Mouse (Mus musculus): Measurements from ENCODE around the gene Rassf5.
"Not testable (repeated sequence)": the region's sequence is repeated elsewhere in the genome, so short reads cannot be mapped to it uniquely, and the experiment has no call there.

The Rassf5 gene

DNA sequence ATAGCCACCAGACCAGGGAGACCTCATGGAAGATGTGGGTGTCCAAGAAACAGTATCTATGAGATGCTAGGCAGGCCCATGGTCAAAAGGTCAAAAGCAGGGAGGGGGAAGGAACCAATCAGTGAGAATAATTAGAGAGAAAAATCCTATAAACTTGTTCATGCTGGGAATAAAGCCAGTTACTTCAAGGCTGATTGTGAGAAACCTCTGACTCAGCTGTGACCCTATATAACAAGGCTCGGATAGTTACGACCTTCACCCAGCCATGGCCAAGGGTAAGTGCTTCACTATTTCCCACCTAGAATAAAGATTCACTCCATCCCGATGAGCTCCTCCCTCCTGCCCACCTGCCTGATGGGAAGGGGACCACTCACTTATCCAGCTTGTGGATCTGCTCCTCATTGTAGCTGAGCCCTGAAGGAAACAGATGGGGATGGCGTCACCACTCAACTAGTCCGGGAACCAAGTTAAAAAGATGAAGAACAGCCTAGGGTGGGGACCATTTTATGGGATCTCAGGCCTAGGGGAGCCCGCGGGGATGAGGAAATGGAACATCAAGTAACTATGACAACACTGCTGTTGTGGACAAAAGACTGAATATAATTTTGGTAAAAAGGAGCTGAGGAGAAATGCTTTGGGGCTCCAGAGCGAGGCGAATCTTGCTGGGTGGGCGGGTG lies 14.7 kb upstream of the Rassf5 start:
- DNase-seq (ENCODE audit: low read depth, low spot score), result no peak

DNA sequence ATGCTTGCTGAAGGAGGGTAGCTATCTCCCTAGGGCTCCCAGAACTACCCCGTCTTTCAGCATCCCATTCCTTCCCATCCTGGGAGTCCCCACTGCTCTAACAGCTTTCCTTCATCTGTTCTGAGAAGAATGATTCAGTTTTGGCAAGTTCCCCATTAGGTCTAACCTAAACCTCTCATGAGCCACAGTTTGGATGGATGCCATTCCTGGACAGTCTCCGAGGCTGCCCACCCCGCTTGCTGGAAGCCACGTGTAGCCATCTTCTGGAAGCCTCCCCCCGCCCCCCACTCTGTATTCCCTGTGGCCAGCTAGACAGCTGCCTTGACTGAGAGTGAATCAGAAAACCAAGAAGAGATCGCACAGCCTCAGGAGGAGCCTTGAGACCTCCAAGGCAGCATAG lies 12.2 kb upstream of the Rassf5 start:
- no peak for DNase-seq (ENCODE audit: low read depth, low spot score)

DNA sequence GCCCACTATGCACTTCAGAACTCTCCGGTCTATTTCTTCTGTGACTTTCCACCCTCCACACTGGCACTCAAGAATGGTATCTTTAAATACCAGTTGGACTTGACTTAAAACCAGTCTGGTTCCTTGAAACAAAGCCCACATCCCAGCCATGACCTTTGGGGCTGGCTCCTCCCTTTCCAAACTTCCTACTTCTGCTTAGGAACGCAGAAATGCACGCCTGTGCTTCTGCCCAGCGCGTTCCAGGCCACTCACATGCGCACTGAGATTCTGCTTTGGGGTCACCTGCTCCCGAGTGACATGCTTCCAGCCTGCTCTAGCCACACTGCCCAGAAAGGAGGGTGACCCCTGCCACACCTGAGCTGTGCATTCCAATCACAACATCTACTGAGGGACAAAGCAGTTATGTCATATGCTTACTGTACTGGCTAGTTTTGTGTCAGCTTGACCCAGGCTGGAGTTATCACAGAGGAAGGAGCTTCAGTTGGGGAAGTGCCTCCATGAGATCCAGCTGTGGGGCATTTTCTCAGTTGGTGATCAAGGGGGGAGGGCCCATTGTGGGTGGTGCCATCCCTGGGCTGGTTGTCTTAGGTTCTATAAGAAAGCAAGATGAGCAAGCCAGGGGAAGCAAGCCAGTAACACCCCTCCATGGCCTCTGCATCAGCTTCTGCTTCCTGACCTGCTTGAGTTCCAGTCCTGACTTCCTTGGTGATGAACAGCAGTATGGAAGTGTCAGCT lies 7.6 kb upstream of the Rassf5 start:
- not testable (repeated sequence) for DNase-seq (ENCODE audit: low read depth, low spot score)

DNA sequence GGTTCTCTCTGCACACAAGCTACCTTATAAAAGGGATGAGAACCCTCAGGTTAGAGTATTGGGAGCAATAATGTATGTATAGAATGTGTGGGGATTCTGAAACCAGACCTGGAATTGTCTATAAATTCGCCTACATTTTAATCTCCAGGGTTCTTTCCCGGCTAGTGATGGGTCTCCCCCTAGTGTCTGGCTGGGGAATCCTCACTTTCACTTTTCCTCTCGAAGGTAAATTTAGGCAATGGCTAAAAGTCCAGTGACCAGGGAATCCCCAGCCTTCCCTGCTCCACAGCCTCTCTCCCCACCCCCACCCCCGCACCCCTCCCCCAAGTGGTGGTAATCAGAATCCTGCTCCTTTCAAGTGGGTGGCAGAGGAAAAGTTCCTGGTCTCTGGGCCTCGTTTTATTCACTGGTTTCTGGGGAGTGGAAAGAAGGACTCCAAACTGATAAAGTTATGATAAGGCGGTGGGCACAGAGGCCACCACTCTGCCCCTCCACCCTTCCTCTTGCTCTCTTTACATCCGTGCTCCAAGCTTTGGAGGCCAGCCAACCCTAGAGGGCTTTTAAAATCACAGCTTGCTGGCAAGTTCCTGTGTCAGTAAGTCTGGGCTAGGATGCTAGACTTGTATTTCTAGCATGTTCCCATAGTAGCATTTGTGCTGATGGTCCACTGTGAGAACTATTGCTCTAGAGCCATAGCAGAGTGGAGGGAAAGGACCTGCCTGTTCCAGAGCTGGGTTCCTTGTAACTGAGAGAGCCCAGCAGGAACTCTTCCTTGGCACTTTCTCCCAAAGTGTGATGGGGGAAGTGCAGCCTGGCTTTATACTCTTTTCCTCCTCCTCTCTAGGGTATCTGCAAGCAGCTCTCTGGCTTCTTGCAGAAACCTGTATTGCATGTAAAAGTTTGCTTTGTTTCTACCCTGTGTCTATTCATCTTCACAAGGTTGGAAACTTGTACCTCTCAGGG lies 1.7 kb upstream of the Rassf5 start:
- DNase-seq (ENCODE audit: low read depth, low spot score), result no peak

DNA sequence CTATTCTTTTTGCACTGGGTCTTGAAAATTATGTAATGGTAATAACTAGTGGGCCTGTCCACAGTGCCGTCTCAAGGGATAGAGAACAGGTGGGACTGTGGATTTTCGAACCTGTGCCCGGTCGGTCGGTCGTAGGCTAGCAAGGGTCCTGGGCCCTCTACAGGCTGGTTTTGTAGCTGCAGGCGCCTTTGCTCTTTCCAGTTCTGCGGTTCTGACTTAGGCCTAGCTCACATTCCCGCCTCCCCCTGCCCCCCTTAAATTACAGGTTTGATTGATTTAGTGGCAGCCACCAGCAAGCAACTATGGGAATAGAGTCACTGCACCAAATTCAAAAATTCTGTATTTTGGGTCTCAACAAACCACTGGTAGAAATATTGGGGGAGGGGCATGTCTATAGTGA lies 868 bp upstream of the Rassf5 start:
- DNase-seq (ENCODE audit: low read depth, low spot score), result no peak

DNA sequence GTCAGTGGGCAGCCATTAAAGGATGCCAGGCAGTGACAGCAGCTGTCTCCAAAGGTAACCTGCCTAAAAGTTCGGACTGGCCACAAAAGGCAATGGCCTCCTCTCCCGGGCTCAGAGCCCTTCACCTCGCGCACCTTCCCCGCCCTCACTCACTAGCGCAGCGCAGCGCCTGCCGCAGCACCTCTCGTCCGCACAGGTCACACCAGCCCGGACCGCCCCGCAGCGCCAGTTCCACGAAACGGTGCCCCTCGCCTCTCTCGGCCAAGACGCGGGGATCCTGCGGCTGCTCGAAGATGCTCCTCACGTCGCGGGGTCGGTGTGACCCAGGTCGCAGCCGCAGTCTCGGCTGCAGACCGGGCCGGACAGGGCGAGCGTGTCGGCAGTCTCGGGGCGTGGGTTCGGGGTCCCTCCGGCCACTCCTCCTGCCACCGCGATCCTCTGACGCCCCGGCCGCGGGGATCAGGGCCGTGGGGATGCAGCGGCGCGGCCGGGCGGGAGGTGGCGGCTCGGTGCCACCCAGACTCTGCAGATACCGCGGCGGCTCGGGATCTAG lies 446 bp downstream of the Rassf5 start:
- DNase-seq (ENCODE audit: low read depth, low spot score), result no peak

DNA sequence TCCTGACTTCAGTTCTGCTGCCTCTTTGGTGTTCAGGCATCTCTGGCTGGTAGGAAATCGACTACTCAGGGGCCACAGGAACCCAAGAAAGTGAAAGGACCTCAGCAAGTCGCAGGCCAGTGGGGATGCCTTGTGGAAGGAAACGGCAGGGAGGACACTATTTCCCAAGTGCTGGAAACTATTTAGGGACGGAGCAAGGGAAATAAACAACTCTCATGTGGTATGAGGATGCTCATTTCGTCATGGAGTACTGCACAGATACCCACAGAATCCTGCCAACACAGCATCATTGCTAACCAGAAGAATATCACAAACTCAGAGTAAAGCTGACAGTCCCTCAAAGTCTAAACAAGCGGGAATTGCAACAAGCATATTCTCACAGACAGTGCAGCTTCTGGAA lies 2.1 kb downstream of the Rassf5 start:
- no peak for DNase-seq (ENCODE audit: low read depth, low spot score)

DNA sequence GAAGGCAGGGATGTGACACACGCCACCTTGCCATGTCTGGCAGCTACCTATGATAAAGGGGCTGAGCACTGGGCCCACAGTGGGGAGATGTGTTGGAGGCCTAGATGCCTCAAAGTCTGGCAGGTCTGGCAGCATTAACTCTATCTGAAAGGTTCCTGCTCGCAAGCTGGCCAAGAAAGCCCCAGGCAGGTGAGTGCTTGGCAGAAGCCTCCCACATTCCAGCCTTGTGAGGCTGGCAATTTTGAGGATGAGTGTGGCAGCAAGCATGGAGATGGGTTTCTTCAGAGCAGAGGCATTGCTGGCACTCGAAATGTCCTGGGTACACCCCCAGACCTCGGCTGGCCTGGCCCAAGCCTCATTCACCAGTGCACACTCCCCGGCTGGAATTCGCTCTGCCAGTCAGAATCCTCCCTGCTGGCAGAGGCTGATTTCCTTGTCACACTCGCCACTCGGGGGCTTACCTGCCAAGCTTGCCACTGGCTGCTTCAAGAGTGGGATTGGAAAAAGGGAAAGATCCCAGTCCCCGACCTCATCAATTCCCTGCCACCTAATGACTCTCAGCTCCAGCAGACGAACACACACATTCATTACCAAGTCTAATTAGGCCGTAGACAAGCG lies 5.4 kb downstream of the Rassf5 start:
- DNase-seq (ENCODE audit: low read depth, low spot score), result no peak

DNA sequence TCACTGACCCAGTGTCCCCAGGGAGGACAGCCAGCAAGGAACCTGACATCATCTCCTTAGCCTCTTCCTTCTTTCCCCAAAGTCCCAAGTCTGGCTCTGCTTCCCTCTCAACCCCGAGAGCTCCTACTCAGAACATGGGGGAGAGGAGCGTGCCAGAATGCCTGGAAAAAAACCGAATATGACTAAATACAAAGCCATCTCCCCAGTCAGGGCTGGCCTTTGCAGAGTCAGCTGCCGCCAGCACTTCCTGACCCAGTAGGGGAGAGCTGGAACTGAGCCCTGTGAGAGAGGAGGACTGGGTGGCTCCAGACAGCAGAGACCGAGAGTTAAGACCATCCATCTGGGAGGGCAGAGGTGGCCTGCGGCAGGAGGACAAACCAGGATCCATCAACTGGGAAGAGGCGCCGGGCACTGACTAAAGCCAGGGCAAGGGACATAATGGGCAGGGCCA lies 6.1 kb downstream of the Rassf5 start:
- no peak for DNase-seq (ENCODE audit: low read depth, low spot score)

DNA sequence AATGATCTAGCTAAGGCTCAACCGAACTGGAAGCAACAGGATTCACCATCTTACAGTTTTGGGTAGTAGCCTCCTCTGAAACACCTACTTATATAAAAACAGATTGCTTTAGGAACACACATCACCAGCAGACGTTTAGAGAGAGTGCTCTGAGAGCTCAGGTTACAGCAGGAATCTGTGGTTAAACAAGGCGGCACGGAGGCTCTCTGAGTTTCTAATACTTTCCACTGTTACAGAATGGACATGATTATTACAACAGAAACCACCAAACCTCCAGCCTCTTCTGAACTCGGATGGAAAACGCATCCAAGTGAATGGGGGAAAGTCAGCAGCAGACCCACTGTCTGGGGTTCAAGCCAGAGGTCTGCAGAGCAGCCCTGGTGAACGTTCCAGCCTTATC lies 9.0 kb downstream of the Rassf5 start:
- DNase-seq (ENCODE audit: low read depth, low spot score), result no peak

DNA sequence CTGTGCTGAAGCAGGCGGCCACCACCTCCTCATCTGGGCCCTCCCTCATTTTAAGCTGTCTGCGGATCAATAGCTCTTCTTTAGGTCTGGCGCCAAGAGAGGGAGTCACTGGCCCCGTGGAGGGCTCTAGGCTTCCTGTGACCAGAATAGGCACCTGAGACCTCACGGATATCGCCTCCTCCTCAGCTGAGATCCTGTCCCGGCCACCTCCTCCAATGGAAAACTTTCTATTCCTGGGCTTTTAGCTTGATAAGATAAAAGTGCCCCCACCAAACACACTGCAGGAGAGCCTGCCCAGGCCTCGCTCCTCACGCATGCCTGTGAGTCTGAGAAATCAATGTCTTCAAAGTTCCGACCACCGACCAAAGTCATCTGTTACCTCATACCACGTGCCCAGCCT lies 11.5 kb downstream of the Rassf5 start:
- DNase-seq (ENCODE audit: low read depth, low spot score), result no peak

DNA sequence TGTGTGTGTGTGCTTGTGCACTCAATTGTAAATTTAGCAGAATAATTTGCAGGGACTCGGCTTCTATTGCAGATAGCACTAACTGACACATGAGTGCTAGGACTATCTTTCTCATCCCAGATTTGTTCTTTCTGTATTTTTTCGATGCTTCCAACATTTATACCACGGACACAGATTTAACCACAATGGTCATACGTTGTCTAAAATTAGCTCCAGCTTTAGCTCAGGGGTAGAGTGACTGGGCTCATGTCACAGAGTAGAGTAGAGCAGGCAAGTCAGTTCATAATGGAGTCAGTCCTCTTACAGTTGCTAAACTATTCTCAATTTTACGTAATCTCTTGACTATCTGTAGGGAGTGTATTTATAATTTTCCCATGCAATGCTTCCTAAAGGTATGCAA lies 16.4 kb downstream of the Rassf5 start:
- DNase-seq (ENCODE audit: low read depth, low spot score), result no peak

DNA sequence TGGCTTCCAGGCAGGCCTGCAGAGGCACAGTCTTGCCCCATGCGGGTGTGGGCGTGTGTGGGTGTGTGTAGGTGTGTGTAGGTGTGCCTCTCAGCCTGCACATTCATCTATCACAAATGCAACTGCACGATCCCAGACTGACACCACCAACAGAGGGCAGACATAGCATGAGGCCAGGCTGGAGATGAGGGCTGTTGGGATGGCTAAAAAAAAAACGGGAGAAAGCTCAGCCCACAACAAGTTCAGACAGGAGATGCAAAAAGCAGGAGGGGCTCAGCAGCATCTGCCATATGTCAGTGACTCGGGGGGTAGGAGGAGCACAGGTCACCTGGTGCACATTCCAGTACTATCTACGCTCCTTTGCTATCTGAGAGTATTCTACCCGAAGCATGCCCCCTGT lies 16.8 kb downstream of the Rassf5 start:
- DNase-seq (ENCODE audit: low read depth, low spot score), result no peak

DNA sequence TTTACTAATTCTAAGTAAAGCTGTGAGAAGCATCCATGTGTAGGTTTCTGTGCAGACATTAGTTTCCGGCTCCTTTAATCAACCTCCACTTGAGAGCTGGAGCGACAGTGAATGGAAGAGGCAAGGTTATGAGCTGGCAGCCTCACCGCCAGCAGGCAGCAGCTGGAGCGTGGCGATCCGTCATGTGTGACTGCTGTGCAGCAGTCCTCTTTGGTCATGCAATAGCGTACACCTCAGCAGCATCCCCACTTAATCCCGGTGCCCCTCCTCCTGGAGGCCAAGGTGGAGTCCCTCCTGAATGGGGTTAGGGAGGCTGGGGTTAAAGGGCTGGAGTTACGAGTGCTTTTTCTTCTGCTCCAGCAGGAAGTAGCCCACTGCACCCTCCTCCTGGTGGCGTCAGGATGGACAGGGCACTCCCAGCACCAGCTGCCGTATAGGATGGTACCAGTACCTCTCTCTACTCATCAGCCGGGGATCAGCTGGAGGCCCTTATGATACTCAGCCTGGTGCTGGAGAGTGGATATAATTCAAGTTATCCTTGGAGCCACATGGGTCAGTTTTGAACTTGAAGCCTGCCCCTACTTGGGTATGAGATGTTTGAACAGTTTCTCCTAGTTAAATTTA lies 20.1 kb downstream of the Rassf5 start:
- DNase-seq (ENCODE audit: low read depth, low spot score), result no peak

DNA sequence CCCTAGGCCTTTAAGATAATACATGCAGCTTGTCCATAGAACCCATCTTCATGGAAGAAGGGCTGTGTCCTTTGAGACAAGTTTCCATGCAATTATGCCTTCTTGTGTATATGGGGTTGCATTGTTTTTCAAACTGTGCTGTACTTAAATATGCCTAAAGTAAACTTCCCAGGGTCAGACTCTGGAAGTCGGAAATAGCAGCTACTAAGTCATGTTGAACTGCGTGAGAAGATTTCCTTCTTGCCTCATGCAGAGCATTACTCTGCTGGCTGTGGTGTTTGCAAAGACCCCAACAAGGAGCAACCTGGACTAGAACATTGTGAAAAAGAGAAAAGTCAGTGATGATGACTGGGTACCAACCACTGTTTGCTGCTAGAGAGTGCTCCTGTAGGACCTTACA lies 21.7 kb downstream of the Rassf5 start:
- no peak for DNase-seq (ENCODE audit: low read depth, low spot score)

DNA sequence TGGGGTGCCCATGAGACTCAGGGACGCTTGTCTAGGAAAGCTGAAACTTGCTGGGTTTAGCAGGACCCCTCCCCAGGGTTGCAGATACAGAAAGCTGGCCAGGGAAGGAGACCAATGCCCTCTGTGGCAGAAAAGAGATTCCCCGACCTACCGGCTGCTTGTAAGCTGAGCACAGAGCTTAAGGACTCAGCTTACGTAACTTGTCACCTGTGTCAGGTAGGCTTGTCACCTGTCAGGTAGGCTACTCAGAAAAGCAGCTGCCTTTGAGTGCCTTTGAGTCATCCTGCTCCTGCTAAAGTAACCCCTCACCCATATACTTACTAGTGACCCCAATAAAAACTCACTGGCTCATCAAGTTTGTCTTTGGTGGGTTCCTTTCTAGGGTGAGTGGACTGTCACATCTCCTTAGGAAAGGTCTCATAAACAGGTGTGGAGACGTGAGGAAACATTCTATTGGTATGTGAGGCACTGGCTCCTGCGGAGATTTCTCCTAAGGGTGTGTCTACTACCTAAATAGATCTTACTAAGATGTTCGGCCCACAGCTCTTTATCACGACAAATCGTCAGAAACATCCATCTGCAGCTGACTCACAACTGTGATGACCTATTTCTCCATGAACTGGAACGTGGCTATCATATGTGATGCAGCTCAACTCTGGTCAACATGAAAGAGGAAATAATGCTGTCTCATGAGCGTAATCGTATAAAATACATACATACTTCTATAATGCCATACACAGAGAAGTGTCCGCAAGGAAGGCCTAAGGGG lies 23.1 kb downstream of the Rassf5 start:
- no peak for DNase-seq (ENCODE audit: low read depth, low spot score)

DNA sequence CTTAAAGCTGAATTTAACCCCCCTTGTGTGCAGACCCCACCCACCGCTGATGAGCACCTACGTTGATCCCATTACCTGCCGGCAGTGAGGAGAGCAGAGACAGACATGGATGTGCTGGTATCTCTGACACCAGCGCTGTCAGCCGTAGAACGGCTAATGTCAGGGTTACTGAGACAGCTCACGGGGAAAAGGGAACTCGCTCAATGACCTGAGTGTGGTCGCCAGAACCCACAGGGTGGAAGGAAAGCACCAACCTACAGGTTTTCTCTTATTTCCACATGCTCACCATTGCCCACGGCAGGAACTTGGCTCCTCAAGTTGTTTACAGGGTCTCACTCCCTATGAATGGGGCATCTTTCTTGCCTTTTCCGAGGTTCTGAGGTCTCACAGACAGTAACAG lies 26.1 kb downstream of the Rassf5 start:
- no peak for DNase-seq (ENCODE audit: low read depth, low spot score)

DNA sequence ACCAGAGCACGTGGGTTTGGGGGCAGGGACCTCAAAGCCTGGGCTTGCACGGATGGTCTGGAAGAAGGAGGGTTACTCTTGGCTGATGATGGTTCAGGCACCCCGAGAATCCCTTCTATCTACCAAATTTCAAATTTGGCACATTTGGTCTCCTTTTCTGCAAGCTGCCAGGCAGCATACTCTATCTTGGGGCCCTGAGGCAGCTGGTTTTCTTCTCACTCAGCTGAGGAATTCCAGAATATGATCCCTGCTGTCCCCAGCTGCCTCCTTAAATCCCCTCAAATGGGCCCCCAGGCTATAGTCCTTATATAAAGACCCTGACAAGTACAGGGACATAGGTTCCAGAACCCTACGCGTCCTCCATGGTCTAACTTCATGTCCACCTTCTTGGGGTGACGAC lies 31.7 kb downstream of the Rassf5 start:
- no peak for DNase-seq (ENCODE audit: low read depth, low spot score)

DNA sequence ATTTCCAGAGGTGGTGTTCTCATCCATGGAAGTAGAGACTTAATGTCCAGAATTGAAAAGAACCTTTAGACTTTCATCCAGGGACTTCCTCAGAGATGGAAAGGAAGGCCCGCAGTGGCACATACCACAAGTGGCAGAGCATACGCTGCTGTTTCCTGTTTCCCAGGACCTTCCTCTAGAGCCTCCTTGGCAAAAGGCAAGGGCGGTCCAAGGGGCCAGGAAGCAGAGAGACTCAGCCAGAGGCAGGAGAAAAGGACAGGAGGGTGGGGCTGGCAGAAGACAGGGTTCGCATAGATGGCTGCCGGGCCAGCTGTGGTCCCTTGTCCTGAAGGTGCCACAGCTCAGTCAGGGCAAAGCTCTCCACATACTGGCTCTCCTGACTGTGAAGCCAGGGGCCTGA lies 32.1 kb downstream of the Rassf5 start:
- no peak for DNase-seq (ENCODE audit: low read depth, low spot score)

DNA sequence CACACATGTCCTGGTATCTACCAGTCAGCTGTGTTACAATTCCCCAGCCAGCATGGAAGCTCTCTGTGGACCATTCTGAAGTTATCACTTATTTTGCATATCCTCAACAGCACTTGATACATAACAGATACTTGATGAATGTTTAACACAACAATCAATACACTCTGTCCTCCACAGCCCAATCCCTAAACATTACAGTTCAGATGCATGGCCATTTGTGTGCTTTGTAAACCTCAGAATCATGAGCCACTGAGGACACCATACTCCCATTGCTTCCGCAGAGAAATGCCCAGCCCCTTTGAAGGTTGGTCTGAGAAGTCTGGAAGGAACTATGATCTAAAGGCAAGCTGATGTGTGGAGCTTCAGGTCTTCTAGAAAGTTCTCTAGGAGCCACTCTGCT lies 33.4 kb downstream of the Rassf5 start:
- no peak for DNase-seq (ENCODE audit: low read depth, low spot score)

Measured in brain, embryonic 18.5 days (tissue).